Mouse (Mus musculus) layer of hippocampus, postnatal 36 days (tissue): ENCODE measurements at regions not wholly inside any gene's neighbourhood (a gene's known extent, or its start where the extent isn't known, plus 50 kb on each side); places are given as distances from the start of the nearest gene placed in this dataset.

Experiments
- DNase-seq, 2 experiments: peaks; one replicate each; pipeline ENCODE4 v3.0.0; 2022

DNA sequence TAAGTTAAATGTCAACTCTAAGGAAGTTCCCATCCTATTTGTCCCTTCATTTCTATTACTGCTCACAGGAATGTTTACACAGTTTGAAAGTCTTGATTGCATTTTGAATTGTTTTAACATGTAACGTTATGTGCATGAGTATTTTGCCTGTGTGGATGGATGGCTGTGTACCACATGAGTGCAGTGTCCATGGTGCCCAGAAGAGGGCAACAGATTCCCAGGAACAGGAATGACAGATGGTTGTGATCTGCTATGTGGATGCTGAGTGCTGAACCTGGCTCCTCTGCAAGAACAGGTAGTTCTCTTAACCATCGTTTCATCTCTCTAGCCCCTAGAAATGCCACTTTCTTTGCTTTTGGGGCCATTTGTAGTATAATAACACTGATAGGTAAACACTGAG, 597.9 kb upstream of the Zwint start:
- DNase-seq: no peak

DNA sequence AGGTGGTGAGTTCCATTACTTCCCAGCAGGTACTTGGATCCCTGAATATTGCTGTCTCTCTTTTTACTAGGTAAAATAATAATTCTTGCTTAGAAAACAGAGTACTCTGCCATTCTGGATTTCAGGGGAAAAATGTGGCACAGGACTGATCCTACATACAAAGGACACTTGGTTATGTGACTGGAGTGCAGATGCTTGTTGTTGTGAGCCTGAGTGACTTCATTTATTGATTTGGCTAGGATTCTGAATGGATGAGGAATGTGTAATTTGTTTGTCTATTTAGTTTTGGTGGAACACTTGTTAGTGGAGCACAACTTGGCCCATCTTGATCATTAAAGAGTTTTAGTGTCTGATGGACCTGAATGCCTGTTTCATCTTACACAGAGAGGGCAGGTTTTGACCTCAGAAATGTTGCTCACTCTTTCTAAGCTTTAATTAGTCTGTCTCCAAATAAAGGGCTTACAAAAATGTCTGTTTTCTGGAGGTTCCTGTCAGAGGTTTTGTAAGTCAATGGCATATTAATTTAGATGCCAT, 583.4 kb upstream of the Zwint start:
- DNase-seq: no peak

DNA sequence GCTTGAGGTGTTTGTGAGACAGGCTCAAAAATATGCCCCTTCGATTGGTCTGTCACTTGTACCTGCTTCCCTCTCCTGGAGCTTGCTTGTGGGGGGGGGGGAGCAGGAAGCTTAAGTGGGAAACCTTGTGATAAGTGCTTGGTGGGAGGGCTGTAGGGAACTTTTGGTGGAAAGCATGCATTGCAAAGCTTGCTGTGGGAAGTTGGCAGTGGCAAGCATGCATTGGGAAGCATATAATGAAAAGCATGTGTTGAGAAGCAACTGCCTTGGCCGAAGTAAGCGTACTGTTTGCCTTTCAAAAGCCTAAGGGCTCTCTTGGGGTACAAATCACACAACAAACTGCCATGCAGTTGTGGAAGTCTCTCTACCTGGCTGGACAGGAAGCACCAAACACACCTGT, 576.3 kb upstream of the Zwint start:
- DNase-seq: no peak

DNA sequence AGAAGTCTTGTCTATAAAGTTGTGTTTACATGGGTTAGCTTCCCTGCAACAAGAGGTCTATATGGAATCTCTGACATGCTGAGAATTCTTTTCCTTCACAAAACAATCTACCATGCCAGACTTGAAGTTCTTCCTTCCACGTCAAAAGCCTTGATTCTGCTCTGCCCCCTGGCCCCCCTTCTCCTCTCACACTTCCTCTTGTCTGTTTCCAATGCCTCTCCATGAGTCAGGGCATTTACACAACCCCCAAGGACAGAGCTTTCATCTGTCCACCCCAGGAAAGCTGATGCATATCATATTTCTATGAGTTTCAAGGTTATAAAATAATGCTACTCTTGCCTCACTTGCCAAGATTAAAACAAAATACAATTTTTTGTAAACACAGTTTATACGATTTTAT, 557.7 kb upstream of the Zwint start:
- DNase-seq: no peak

DNA sequence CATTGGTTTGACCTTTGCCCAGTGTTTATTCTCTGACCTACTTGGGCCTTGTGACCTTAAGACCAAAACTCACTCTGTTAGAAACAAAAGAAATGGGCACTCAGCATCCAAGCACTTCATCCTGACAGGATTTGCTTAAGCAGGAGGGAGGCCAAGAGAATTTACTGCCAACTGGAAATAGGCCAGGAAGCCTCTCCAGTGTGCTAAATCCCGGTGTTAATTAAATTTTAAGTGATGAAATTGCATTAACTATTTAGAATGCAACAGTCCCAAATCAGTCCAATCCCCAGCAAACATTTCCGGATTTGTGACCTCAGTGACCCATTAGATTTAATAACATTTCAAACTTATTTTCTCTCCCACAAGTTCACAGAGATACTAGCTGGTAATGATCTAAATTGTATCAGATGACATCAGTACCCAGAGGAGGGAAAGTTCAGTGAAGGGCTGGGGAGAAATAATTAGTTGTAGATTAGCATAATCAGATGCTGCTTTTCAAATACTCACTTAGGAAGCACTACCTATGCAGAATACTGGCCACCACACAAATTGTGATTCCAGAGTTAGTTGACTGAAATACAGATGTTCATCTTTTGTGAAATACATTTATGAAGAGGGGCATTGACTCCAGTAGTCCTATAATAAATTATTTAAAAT, 555.4 kb upstream of the Zwint start:
- DNase-seq: peak; percentile 16 to 22

DNA sequence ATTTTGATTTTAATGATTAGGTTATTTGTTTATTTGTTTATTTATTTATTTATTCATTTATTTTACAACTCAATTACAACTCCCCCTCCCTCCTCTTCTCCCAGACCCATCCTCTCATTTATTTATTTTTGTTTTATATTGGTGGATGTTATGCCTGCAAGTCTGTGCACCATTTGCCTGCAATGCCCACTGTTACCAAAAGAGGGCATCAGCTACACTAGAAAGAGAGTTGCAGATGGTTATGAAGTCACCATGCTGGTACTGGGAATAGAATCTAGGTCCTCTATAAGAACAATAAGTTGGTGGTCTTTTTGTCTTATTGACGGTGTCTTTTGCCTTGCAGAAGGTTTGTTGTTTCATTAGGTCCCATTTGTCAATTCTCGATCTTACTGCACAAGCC, 535.2 kb upstream of the Zwint start:
- no peak for DNase-seq

DNA sequence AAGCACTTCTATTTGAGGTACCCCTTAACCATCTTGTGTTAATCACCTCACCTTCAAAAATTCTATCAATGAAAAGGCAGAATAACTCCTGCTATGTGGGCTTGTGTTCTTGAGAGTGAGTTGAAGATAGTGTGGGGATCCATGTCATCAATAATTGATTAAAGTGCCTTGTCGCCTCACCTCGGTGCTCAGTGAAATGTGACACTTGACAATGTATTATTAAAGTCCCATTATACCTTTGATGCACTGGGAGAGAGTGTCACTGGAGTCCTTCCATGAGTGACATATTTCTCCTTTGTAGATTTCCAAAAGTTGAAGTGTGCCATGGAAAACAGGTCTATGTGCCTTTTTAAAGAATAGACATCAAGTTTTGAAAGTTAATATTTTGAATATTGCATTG, 522.2 kb upstream of the Zwint start:
- DNase-seq: no peak
